Mouse (Mus musculus): ENCODE measurements at regions not wholly inside any gene's neighbourhood (a gene's known extent, or its start where the extent isn't known, plus 50 kb on each side); places are given as distances from the start of the nearest gene placed in this dataset.

GRCm38 (mm10) chr4:150743103-150743502 is 91.1 kb upstream of the Slc45a1 start:
- no peaks in the 10 kb centered on the region for H3K9me3 ChIP-seq (ENCODE audit: control insufficient read depth, low read length)
- no peak overlapping the region for H3K9ac ChIP-seq (ENCODE audit: low read depth, low read length)
- no peak overlapping the region for H3K4me3 ChIP-seq (ENCODE audit: low read depth, low read length)
- ATAC-seq (ENCODE audit: low read depth) (peak; percentile 64; the same call in 1 of the 2 replicates), DNase-seq (ENCODE audit: low spot score) (peak; percentile 80)
- H3K27me3 ChIP-seq (replicated peaks; ENCODE audit: control insufficient read depth, insufficient read depth, low read length), result no peaks in the 10 kb centered on the region
- no peaks in the 10 kb centered on the region for H3K36me3 ChIP-seq (ENCODE audit: control insufficient read depth, insufficient read depth, low read length)
- no peak overlapping the region; the same call in 1 of the 2 replicates for H3K27ac ChIP-seq (replicated peaks; ENCODE audit: low read depth, low read length)
- H3K4me2 ChIP-seq (ENCODE audit: low read depth, low read length), result no peak overlapping the region; the same call in 1 of the 2 replicates
- 21% methylated on average over 6 of the region's 6 CpGs for WGBS
- peaks cover 11% of the 10 kb centered on the region for H3K4me1 ChIP-seq (ENCODE audit: control insufficient read depth, insufficient read depth, low read length)

- no peak for DNase-seq (ENCODE audit: low spot score)
- H3K27ac ChIP-seq (replicated peaks; ENCODE audit: low read depth, low read length), result no peak overlapping the region
- H3K4me2 ChIP-seq (ENCODE audit: low read depth, low read length), result no peak overlapping the region
- no peak overlapping the region for H3K4me3 ChIP-seq (ENCODE audit: low read depth, low read length)
- whole genome bisulfite sequencing, result 88% methylated on average over 4 of the region's 4 CpGs
- no peaks in the 10 kb centered on the region for H3K9me3 ChIP-seq (ENCODE audit: control insufficient read depth, low read length)
- H3K4me1 ChIP-seq (ENCODE audit: control insufficient read depth, insufficient read depth, low read length), result peaks cover 11% of the 10 kb centered on the region
- no peak for ATAC-seq (ENCODE audit: low read depth)
- no peaks in the 10 kb centered on the region for H3K27me3 ChIP-seq (replicated peaks; ENCODE audit: control insufficient read depth, insufficient read depth, low read length)
- H3K9ac ChIP-seq (ENCODE audit: low read depth, low read length), result no peak overlapping the region
- H3K36me3 ChIP-seq (ENCODE audit: control insufficient read depth, insufficient read depth, low read length), result no peaks in the 10 kb centered on the region
Measured at GRCm38 (mm10) chr4:150741810-150742209, 89.8 kb upstream of the Slc45a1 start.

GRCm38 (mm10) chr4:150740167-150740566 is 88.2 kb upstream of the Slc45a1 start:
- Histone ChIP-seq H3K9ac (ENCODE audit: low read depth, low read length) (no peak overlapping the region), H3K4me2 (ENCODE audit: low read depth, low read length) (no peak overlapping the region), H3K4me3 (ENCODE audit: low read depth, low read length) (no peak overlapping the region), H3K27ac (replicated peaks; ENCODE audit: low read depth, low read length) (no peak overlapping the region), H3K27me3 (replicated peaks; ENCODE audit: control insufficient read depth, insufficient read depth, low read length) (no peaks in the 10 kb centered on the region), H3K4me1 (ENCODE audit: control insufficient read depth, insufficient read depth, low read length) (no peaks in the 10 kb centered on the region), H3K36me3 (ENCODE audit: control insufficient read depth, insufficient read depth, low read length) (no peaks in the 10 kb centered on the region), H3K9me3 (ENCODE audit: control insufficient read depth, low read length) (no peaks in the 10 kb centered on the region)
- 44% methylated on average over 8 of the region's 8 CpGs for WGBS
- ATAC-seq (ENCODE audit: low read depth) (peak; percentile 23; the same call in 1 of the 2 replicates), DNase-seq (ENCODE audit: low spot score) (peak; percentile 52)

- no peaks in the 10 kb centered on the region for H3K27me3 ChIP-seq (replicated peaks; ENCODE audit: control insufficient read depth, insufficient read depth, low read length)
- H3K4me1 ChIP-seq (ENCODE audit: control insufficient read depth, insufficient read depth, low read length), result no peaks in the 10 kb centered on the region
- H3K27ac ChIP-seq (replicated peaks; ENCODE audit: low read depth, low read length), result no peak overlapping the region
- no peak for DNase-seq (ENCODE audit: low spot score)
- no peaks in the 10 kb centered on the region for H3K36me3 ChIP-seq (ENCODE audit: control insufficient read depth, insufficient read depth, low read length)
- H3K9me3 ChIP-seq (ENCODE audit: control insufficient read depth, low read length), result no peaks in the 10 kb centered on the region
- no peak overlapping the region for H3K4me3 ChIP-seq (ENCODE audit: low read depth, low read length)
- 79% methylated on average over 9 of the region's 9 CpGs for WGBS
- no peak for ATAC-seq (ENCODE audit: low read depth)
- no peak overlapping the region for H3K9ac ChIP-seq (ENCODE audit: low read depth, low read length)
- H3K4me2 ChIP-seq (ENCODE audit: low read depth, low read length), result no peak overlapping the region
Measured at GRCm38 (mm10) chr4:150738736-150739135, 86.8 kb upstream of the Slc45a1 start.

GRCm38 (mm10) chr4:150730061-150730812 is 78.3 kb upstream of the Slc45a1 start:
- ATAC-seq (ENCODE audit: low read depth), result peak; percentile 64; the same call in 1 of the 2 replicates
- no peak overlapping the region for H3K4me3 ChIP-seq (ENCODE audit: low read depth, low read length)
- no peak overlapping the region for H3K4me2 ChIP-seq (ENCODE audit: low read depth, low read length)
- H3K4me1 ChIP-seq (ENCODE audit: control insufficient read depth, insufficient read depth, low read length), result peaks cover 10% of the 10 kb centered on the region; the same call in 1 of the 2 replicates
- no peaks in the 10 kb centered on the region for H3K27me3 ChIP-seq (replicated peaks; ENCODE audit: control insufficient read depth, insufficient read depth, low read length)
- H3K36me3 ChIP-seq (ENCODE audit: control insufficient read depth, insufficient read depth, low read length), result no peaks in the 10 kb centered on the region
- H3K27ac ChIP-seq (replicated peaks; ENCODE audit: low read depth, low read length), result peak overlapping the region; percentile 13; the same call in 1 of the 2 replicates
- 0 out of 2 replicates have a peak, but pooled peaks cover 3% of the 10 kb centered on the region for H3K9me3 ChIP-seq (ENCODE audit: control insufficient read depth, low read length)
- WGBS, result 28% methylated on average over 12 of the region's 12 CpGs
- DNase-seq (ENCODE audit: low spot score), result peak; percentile 65
- no peak overlapping the region for H3K9ac ChIP-seq (ENCODE audit: low read depth, low read length)

GRCm38 (mm10) chr4:150726539-150726938 is 74.6 kb upstream of the Slc45a1 start:
- Histone ChIP-seq H3K27me3 (replicated peaks; ENCODE audit: control insufficient read depth, insufficient read depth, low read length) (no peaks in the 10 kb centered on the region), H3K4me1 (ENCODE audit: control insufficient read depth, insufficient read depth, low read length) (peaks cover 17% of the 10 kb centered on the region; the same call in 1 of the 2 replicates), H3K9ac (ENCODE audit: low read depth, low read length) (no peak overlapping the region), H3K4me2 (ENCODE audit: low read depth, low read length) (no peak overlapping the region), H3K9me3 (ENCODE audit: control insufficient read depth, low read length) (0 out of 2 replicates have a peak, but pooled peaks cover 3% of the 10 kb centered on the region), H3K36me3 (ENCODE audit: control insufficient read depth, insufficient read depth, low read length) (no peaks in the 10 kb centered on the region), H3K4me3 (ENCODE audit: low read depth, low read length) (no peak overlapping the region), H3K27ac (replicated peaks; ENCODE audit: low read depth, low read length) (no peak overlapping the region)
- DNase-seq (ENCODE audit: low spot score) (no peak), ATAC-seq (ENCODE audit: low read depth) (no peak)
- 64% methylated on average over 4 of the region's 4 CpGs for whole genome bisulfite sequencing

GRCm38 (mm10) chr4:150726136-150726480 is 74.1 kb upstream of the Slc45a1 start:
- 0 out of 2 replicates have a peak, but pooled peaks cover 3% of the 10 kb centered on the region for H3K9me3 ChIP-seq (ENCODE audit: control insufficient read depth, low read length)
- H3K4me1 ChIP-seq (ENCODE audit: control insufficient read depth, insufficient read depth, low read length), result peaks cover 17% of the 10 kb centered on the region; the same call in 1 of the 2 replicates
- H3K4me3 ChIP-seq (ENCODE audit: low read depth, low read length), result no peak overlapping the region
- 96% methylated on average over 3 of the region's 3 CpGs for WGBS
- no peaks in the 10 kb centered on the region for H3K27me3 ChIP-seq (replicated peaks; ENCODE audit: control insufficient read depth, insufficient read depth, low read length)
- H3K9ac ChIP-seq (ENCODE audit: low read depth, low read length), result no peak overlapping the region
- no peak overlapping the region for H3K27ac ChIP-seq (replicated peaks; ENCODE audit: low read depth, low read length)
- no peak for DNase-seq (ENCODE audit: low spot score)
- no peaks in the 10 kb centered on the region for H3K36me3 ChIP-seq (ENCODE audit: control insufficient read depth, insufficient read depth, low read length)
- no peak overlapping the region for H3K4me2 ChIP-seq (ENCODE audit: low read depth, low read length)
- no peak for ATAC-seq (ENCODE audit: low read depth)

- 61% methylated on average over 17 of the region's 17 CpGs for WGBS
- H3K27me3 ChIP-seq (replicated peaks; ENCODE audit: control insufficient read depth, insufficient read depth, low read length), result no peaks in the 10 kb centered on the region
- peaks cover 17% of the 10 kb centered on the region; the same call in 1 of the 2 replicates for H3K4me1 ChIP-seq (ENCODE audit: control insufficient read depth, insufficient read depth, low read length)
- DNase-seq (ENCODE audit: low spot score) (no peak), ATAC-seq (ENCODE audit: low read depth) (no peak)
- no peak overlapping the region for H3K4me3 ChIP-seq (ENCODE audit: low read depth, low read length)
- 0 out of 2 replicates have a peak, but pooled peaks cover 3% of the 10 kb centered on the region for H3K9me3 ChIP-seq (ENCODE audit: control insufficient read depth, low read length)
- H3K9ac ChIP-seq (ENCODE audit: low read depth, low read length), result no peak overlapping the region
- peak overlapping the region; percentile 33 for H3K27ac ChIP-seq (replicated peaks; ENCODE audit: low read depth, low read length)
- H3K4me2 ChIP-seq (ENCODE audit: low read depth, low read length), result no peak overlapping the region
- no peaks in the 10 kb centered on the region for H3K36me3 ChIP-seq (ENCODE audit: control insufficient read depth, insufficient read depth, low read length)
Measured at GRCm38 (mm10) chr4:150725443-150726135, 73.6 kb upstream of the Slc45a1 start.
